Mouse (Mus musculus) thymus, postnatal 0 days (tissue): ENCODE measurements around the gene Psma7. TPM values are rescaled to one million over a fixed set of nuclear protein-coding genes. Genes with fewer than 3 reads are reported as not detected.

ENCODE experiments used
- DNase-seq: peaks from one replicate; pipeline ENCODE4 v3.0.0-alpha.2; 2015; ENCODE audit warnings: low spot score
- polyA plus RNA-seq: library from polyadenylated mRNA; unstranded; fragments of >200 nt; fragmentation: Nextera tagmentation; extraction: Ambion mirVana; gene quantifications from 2 replicates; pipeline ENCODE4 v1.2.1, GENCODE M21; 2015

The Psma7 gene
- polyA plus RNA-seq, 1 experiment from 2014 or later = 765 TPM

- DNase-seq = peak; percentile 48
These were observed 3.0 kb upstream of the Psma7 start for GRCm38 (mm10) chr2:180045283-180045682.

DNA sequence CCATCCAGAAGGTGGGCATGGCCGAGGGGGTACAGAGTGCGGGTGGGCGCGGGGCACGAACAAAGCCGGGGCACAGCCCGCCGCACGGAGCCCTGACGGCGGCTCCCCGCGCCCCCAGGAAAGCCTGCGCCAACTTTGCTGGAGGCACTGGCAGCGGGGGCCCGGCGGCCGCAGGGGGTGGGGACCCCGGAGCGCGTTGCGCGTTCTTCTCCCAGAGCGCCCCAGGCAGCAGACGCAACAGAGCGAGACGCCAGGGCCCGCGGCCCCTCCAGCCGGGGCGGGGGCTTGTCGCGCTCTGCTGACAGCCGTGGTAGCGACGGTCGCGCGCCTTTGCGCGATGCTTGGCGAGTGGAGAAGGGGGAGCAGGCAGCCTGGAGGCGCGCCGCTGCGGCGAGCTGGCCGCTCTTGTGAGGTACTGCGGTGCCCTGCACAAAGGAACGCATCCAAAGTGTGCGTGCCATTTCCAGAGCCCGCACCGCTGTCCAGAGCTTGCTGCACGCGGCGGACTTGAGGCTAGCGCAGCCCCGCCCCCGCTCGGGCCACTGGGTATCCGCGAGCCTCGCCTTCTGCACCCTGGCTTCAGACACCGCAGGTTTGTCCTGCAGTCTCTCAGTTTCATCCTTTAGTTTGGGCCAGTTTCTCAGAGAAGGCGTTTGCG lies 754 bp upstream of the Psma7 start:
- peak; percentile 77 for DNase-seq

DNA sequence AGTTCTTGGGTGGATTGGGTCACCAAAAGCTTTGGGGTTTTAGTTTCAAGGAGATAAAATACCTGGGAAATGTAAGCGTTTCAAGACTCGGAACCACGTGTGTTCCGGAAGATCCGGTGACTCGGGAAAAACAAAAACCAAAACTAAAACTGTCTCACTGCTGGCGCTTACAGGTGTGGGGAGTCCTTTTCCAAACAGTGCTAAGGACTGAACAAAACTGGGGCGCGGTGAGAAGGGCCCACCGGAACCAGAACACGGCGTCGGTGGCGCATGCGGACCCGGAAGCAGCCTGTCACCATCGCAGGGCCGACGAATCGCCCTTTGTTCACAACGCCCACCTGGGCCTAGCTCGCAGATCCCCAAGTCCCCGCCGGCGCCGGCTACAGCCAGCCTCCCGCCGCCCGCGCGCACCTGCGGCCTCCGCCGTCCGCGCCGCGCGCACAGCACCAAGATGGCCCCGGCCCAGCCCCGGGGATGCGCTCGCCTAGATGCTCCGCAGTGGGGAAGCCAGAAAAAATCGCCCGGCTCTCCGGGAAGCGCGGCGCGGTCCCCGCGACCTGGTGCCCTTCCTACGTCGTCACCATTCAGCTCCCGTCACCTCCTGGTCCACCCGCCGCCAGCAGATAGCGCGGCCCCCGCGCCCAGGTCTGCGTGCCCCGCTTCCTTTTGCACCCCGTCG lies 517 bp downstream of the Psma7 start:
- DNase-seq = no peak

DNA sequence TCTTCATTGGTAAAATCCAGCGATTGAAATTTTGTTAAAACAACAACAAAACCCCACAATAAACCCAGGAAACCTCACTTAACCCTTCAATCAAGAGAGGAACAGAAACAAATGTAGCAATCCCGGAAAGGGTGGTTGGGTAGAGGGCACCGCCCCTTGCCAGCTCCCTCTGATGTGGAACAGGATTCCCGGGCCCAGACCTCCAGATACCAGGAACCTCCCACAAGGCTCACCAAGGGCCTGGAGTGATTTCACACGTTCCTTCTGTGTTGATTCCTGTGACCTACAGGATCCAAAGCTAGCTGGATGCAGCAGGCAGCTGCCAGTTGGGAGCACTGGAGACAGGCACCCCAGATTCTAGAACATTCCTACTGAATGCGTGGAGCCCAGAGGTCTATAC lies 1.8 kb downstream of the Psma7 start:
- DNase-seq = no peak

DNA sequence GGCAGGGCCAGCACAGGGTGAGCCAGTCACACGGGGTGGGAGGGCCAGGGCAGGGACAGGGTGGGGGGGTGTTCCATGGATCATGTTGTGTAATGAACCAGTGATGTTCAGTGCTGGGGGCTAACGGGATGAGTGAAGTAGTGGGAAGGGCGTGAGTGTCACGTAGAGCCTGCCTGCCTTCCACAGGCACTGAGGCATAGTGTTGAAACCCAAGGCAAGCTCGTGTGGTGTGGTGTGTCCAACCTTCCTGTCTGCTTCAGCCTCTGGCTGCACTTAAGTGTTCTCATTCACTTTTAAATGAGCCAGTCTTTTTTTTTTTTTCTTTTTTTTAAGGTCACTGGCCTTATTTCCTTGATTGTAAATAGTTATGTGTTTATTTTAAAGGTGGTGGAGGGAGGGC lies 7.5 kb downstream of the Psma7 start:
- DNase-seq = no peak

DNA sequence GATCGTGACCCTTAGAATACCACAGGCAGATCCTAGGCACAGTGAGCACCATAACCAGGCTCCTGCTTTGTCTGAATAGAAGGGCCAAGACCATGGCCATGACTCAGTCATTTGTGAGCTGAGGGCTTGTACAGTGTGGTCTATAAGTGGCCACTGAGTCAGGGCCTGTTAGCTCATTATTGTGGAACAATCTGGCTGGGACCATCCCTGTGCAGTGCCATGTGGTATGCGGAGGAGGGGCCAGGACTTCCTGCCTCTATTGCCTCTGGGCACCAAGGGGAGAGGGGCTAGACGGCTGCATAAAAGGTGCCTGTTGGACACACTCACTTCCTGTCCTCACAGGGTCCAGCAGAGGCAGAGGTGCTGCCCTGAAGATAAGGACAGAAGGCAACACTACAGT lies 8.3 kb downstream of the Psma7 start:
- no peak for DNase-seq

DNA sequence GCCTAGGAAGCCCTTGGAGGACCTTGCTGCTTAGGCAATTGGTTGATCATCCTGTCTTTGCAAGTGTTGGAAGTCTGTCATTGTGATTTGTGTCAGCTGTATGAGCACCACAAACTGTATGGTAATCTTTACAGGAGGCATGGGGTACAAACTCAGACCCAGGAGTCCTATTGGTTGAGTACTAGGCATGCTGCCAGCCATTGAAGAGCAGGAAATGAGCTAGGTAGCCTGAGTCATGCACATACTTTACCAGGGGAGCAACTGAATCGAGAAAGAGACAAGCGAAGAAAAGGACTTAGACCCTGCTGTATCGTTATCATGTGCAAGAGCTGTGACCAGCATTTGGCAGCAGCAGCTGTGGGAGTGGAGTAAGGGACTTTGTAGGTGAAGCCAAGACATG lies 9.3 kb downstream of the Psma7 start:
- no peak for DNase-seq

DNA sequence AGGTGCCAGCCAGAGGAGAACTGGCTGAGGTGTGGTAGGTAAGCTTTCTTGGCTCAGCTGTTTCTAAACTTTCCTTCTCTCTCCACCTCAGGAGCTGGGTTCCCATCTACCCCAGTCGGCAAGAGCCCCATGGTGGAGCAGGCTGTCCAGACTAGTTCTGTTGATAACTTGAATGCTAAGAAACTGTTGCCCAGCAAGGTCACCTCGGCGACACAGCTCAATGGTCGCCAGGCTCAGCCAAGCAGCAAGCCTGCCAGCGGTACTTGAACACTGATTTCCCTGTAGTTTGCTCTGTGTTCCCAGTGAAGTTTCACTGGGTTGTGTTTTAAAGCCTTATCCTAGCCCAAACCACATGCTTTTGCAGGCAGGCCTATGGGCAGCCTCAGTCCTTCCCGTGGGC lies 11.0 kb downstream of the Psma7 start:
- no peak for DNase-seq

DNA sequence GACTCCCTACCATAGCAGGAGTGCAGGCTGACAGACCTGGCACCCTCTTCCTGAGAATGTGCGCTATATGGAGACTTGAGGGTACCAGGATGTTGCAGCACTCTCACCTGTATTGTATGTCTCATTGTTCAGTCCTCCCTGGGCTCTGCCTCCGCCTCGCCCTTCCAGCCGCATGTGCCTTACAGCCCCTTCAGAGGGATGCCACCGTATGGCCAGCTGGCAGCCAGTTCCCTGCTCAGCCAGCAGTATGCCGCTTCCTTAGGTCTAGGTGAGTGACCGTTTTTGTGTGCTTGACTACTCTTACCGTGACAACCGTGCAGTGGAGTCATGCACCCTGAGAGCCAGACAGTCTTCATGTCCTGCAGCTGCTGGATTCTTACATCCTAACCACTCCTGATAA lies 14.5 kb downstream of the Psma7 start:
- DNase-seq = no peak

DNA sequence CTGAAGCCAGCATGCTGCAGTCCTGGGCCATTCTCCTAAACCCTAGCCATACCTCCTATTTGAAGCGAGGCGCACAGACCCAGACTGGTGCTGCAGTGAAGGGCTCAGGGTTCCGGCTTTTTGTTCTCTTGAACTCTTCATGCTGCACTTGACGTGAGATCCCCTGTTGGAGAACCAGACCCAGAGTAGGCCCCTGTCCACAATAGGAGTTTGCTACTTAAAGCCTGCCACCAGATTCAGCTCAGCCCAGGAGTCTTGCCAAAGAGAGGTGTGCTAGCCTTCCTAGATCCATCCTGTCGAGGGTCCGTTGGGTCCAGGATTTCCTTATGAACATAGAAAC lies 16.4 kb downstream of the Psma7 start:
- no peak for DNase-seq

GRCm38 (mm10) chr2:180025135-180025860 lies 16.9 kb downstream of the Psma7 start:
- peak; percentile 53 for DNase-seq

GRCm38 (mm10) chr2:180024401-180025098 lies 17.7 kb downstream of the Psma7 start, which contains the start of gene Lsm14b:
Gene Lsm14b (plus strand): TSS chr2:180024987.
- peak; percentile 98 for DNase-seq

- DNase-seq = no peak
These were observed 19.5 kb downstream of the Psma7 start for GRCm38 (mm10) chr2:180022751-180023150.

GRCm38 (mm10) chr2:180020919-180021318 lies 21.3 kb downstream of the Psma7 start:
- DNase-seq = no peak

DNA sequence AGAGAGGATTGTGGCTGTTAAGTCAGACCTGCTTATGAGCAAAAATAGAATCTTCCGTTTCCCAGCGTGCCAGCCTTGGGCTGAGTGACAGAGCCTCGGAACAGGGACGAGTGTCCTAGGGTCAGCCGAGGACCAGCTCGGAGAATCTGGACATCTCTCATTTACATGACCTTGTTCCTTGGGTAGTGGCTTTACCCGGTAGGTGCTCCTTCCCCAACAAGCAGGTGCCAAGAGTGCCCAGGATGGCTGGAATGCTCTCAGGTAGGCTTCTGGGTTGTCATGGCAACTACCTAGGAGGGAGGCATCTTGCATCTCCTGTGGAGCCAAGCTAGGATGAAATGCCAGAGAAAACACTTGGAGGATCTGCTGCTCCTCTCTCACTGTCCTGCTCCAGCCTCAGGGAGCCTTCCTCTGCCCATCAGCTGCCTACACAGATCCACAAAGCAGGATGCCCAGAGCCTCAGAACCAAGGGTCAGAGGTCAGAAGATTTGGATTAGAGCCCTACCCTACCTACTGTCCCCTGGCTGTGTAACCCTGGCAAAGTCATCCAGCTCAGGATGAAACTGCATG lies 22.1 kb downstream of the Psma7 start:
- DNase-seq = no peak

- no peak for DNase-seq
These were observed 23.7 kb downstream of the Psma7 start for GRCm38 (mm10) chr2:180018573-180018972.

DNA sequence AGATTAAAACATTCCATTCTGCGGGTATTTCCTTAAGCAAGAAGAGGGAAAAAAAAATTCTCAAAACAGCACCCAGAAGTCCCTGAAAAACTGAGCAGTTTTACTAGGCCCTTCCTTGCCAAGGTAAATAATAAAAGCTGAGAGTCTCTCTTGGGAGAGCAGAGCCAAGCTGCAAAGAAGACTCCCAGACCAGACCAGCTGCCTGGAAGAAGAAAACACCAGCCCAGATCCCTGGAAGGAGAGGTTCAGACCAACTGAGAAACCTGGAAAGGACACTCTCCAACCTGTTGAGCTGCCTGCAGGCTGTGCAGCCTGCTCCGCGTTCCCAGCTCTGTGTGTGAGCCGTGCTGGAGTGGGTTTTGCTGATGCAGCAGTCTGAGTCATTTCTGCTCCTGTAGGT lies 24.6 kb downstream of the Psma7 start:
- no peak for DNase-seq

DNA sequence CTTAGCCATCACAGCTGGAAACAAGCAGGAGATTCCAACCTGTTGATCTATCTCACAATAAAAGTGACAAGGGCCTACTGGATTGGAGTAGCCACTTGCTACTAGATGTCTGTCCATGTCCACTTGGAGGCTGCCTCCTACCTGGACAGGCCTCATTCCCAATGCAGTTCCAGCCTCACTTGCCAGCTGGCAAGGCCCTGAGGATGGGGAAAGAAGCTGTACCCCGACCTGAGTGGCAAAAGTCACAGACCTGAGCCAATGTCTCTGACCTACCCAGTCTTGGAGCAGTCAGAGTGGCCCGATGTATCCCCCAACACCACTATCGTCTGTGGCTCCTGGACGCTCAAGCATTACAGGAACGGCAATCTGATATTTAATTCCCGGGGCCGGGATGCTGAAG lies 28.5 kb downstream of the Psma7 start:
- no peak for DNase-seq

DNA sequence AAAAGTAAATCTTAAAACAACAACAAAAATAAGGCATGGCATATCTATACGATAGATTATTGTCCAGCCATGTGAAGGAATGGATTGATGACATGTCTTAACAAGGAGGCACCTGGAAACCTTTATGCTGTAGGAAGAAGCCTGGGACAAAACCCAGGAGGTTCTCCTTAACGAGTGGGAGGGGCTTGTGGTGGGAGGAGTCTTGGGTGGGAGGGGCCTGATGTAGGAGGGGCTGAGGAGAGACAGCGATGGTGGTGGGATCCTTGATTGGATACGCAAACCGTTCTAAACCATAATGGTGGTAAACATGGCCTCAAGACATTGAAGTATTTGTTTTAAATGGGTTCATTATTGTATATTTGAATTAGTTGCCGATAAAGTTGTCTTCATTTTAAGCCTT lies 30.9 kb downstream of the Psma7 start:
- no peak for DNase-seq

- DNase-seq = no peak
These were observed 31.5 kb downstream of the Psma7 start for GRCm38 (mm10) chr2:180010686-180011085.

- DNase-seq = no peak
These were observed 35.7 kb downstream of the Psma7 start for GRCm38 (mm10) chr2:180006352-180007017.
